Mouse (Mus musculus) erythroid progenitor cell, adult 5-6 weeks (primary cell): ENCODE measurements around the gene Alg14. TPM values are rescaled to one million over a fixed set of nuclear protein-coding genes. Genes with fewer than 3 reads are reported as not detected.

Source experiments
- ATAC-seq: replicated peaks from 2 replicates; pipeline ENCODE4 v1.8.0; 2016; ENCODE audit warnings: moderate number of reproducible peaks, mild to moderate bottlenecking, moderate TSS enrichment, inconsistent platforms; ENCODE audit not compliant: poor library complexity, low FRiP score, severe bottlenecking
- total RNA-seq, 2 experiments: library from RNA; stranded (forward) in 1 of 2; stranded (reverse) in 1 of 2; fragments of 150-400 nt in 1 of 2; fragments of 186-747, 209-891 nt in 1 of 2; gene quantifications; 2 replicates each; pipeline versions ENCODE4 v1.2.3 to v1.2.4; 2015 to 2017; ENCODE audit warnings: low replicate concordance in 2 of 2

Alg14 gene
- total RNA-seq, 2 experiments from 2014 or later: 0.23 to 12.6 TPM

- ATAC-seq: no peak
Observed at GRCm38 (mm10) chr3:121358285-121358684, 66.7 kb downstream of the Alg14 start.

GRCm38 (mm10) chr3:121358850-121359249 is 67.3 kb downstream of the Alg14 start:
- no peak for ATAC-seq

- no peak for ATAC-seq
Observed at GRCm38 (mm10) chr3:121359272-121359671, 67.7 kb downstream of the Alg14 start.

- no peak for ATAC-seq
Observed at GRCm38 (mm10) chr3:121362002-121362401, 70.4 kb downstream of the Alg14 start.

GRCm38 (mm10) chr3:121364388-121364787 is 72.8 kb downstream of the Alg14 start:
- no peak for ATAC-seq

- ATAC-seq: no peak
Observed at GRCm38 (mm10) chr3:121365131-121365530, 73.6 kb downstream of the Alg14 start.

- no peak for ATAC-seq
Observed at GRCm38 (mm10) chr3:121368616-121369015, 77.0 kb downstream of the Alg14 start.

GRCm38 (mm10) chr3:121369517-121369916 is 77.9 kb downstream of the Alg14 start:
- no peak for ATAC-seq

GRCm38 (mm10) chr3:121370301-121370700 is 78.7 kb downstream of the Alg14 start:
- ATAC-seq: no peak

GRCm38 (mm10) chr3:121370830-121371526 is 79.4 kb downstream of the Alg14 start:
- ATAC-seq: no peak

GRCm38 (mm10) chr3:121371527-121372220 is 80.1 kb downstream of the Alg14 start:
- no peak for ATAC-seq

GRCm38 (mm10) chr3:121373897-121374441 is 82.4 kb downstream of the Alg14 start:
- no peak for ATAC-seq

- ATAC-seq: no peak
Observed at GRCm38 (mm10) chr3:121375541-121376129, 84.1 kb downstream of the Alg14 start.

GRCm38 (mm10) chr3:121378708-121379612 is 87.4 kb downstream of the Alg14 start:
- no peak for ATAC-seq

- no peak for ATAC-seq
Observed at GRCm38 (mm10) chr3:121379699-121380098, 88.1 kb downstream of the Alg14 start.

GRCm38 (mm10) chr3:121387471-121388009 is 96.0 kb downstream of the Alg14 start:
- no peak for ATAC-seq

- 0 out of 2 replicates have a peak, but pooled peaks have one; percentile 30 for ATAC-seq
Observed at GRCm38 (mm10) chr3:121389366-121389765, 97.8 kb downstream of the Alg14 start.

GRCm38 (mm10) chr3:121389860-121390530 is 98.4 kb downstream of the Alg14 start:
- ATAC-seq: no peak

GRCm38 (mm10) chr3:121390724-121391123 is 99.2 kb downstream of the Alg14 start:
- ATAC-seq: no peak
